Mouse (Mus musculus): ENCODE results near the gene Dapk2. TPM values are rescaled to one million over a fixed set of nuclear protein-coding genes. Genes with fewer than 3 reads are reported as not detected.

Gene Dapk2
- polyA plus RNA-seq, 1 experiment from 2014 or later: 6.9 TPM

DNA sequence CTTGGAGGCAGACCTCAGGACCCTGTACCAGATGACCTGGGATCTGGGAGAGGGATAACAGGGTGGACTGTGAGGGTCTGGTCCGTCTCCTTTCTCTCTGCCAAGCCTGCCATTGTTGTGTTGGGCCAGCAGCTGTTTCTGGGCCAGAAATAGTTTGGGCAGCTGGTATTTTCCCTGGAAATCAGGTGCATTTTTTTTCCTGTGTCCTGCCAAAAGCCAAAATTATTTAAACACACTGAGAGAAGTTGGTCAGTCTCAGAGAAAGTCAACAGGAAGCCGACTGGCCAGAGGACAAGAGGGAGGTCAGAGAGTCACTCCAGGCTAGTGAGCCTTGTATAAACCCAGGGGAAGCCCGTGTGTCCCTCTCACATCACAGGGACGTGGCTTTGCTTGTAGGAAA is 87.7 kb downstream of the Dapk2 start:
- Histone ChIP-seq H3K4me1 (no peaks in the 10 kb centered on the region), H3K36me3 (replicated peaks) (no peaks in the 10 kb centered on the region), H3K4me2 (no peak overlapping the region), H3K4me3 (replicated peaks) (no peak overlapping the region), H3K27me3 (no peaks in the 10 kb centered on the region), H3K27ac (no peak overlapping the region), H3K9ac (no peak overlapping the region), H3K9me3 (no peaks in the 10 kb centered on the region)
- no peak for ATAC-seq (ENCODE audit: low FRiP score)
- WGBS: 64% methylated on average over 4 of the region's 4 CpGs

- no peaks in the 10 kb centered on the region for H3K27me3 ChIP-seq
- H3K36me3 ChIP-seq (replicated peaks): no peaks in the 10 kb centered on the region
- no peak for ATAC-seq (ENCODE audit: low FRiP score)
- no peaks in the 10 kb centered on the region; the same call in 1 of the 2 replicates for H3K4me1 ChIP-seq
- no peak overlapping the region for H3K27ac ChIP-seq
- H3K9ac ChIP-seq: no peak overlapping the region
- 95% methylated on average over 6 of the region's 6 CpGs for WGBS
- no peak overlapping the region for H3K4me2 ChIP-seq
- H3K4me3 ChIP-seq (replicated peaks): no peak overlapping the region
- no peaks in the 10 kb centered on the region for H3K9me3 ChIP-seq
Measured at GRCm38 (mm10) chr9:66249281-66249680, 91.3 kb downstream of the Dapk2 start.

GRCm38 (mm10) chr9:66251159-66251691 is 93.2 kb downstream of the Dapk2 start:
- no peak overlapping the region for H3K9ac ChIP-seq
- 61% methylated on average over 6 of the region's 6 CpGs for WGBS
- no peaks in the 10 kb centered on the region for H3K27me3 ChIP-seq
- 0 out of 2 replicates have a peak overlapping the region, but pooled peaks have one; percentile 13 for H3K27ac ChIP-seq
- ATAC-seq (ENCODE audit: low FRiP score): no peak
- no peak overlapping the region for H3K4me3 ChIP-seq (replicated peaks)
- no peaks in the 10 kb centered on the region; the same call in 1 of the 2 replicates for H3K4me1 ChIP-seq
- no peaks in the 10 kb centered on the region for H3K9me3 ChIP-seq
- H3K4me2 ChIP-seq: no peak overlapping the region
- H3K36me3 ChIP-seq (replicated peaks): no peaks in the 10 kb centered on the region

GRCm38 (mm10) chr9:66261741-66262140 is 103.7 kb downstream of the Dapk2 start:
- Histone ChIP-seq H3K4me1 (no peaks in the 10 kb centered on the region), H3K27me3 (no peaks in the 10 kb centered on the region), H3K4me3 (replicated peaks) (no peak overlapping the region), H3K4me2 (no peak overlapping the region), H3K36me3 (replicated peaks) (no peaks in the 10 kb centered on the region), H3K27ac (no peak overlapping the region), H3K9me3 (no peaks in the 10 kb centered on the region), H3K9ac (no peak overlapping the region)
- WGBS: 74% methylated on average over 2 of the region's 2 CpGs
- ATAC-seq (ENCODE audit: low FRiP score): no peak

DNA sequence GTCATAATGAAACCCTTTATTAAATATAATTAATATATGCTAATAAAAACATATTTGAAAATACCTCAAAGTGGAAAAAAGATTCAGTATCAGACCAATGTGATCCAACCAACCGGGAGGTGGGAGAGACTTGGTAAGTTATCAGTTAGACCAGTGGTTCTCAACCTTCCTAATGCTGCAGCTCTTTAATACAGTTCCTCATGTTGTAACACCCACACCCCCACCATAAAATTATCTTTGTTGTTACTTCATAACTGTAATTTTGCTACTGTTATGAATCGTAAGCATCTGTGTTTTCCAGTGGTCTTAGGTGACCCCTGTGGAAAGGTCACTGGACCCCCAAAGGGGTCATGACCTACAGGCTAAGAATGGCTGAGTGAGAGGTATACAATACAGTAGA is 105.7 kb downstream of the Dapk2 start:
- Histone ChIP-seq H3K36me3 (replicated peaks) (no peaks in the 10 kb centered on the region), H3K4me2 (no peak overlapping the region), H3K9me3 (no peaks in the 10 kb centered on the region), H3K4me1 (no peaks in the 10 kb centered on the region), H3K4me3 (replicated peaks) (no peak overlapping the region), H3K27ac (no peak overlapping the region), H3K27me3 (no peaks in the 10 kb centered on the region), H3K9ac (no peak overlapping the region)
- no peak for ATAC-seq (ENCODE audit: low FRiP score)
- 87% methylated on average over 2 of the region's 2 CpGs for WGBS

- no peak overlapping the region for H3K4me3 ChIP-seq (replicated peaks)
- no peak overlapping the region for H3K4me2 ChIP-seq
- H3K4me1 ChIP-seq: no peaks in the 10 kb centered on the region
Measured at GRCm38 (mm10) chr9:66265645-66266044, 107.6 kb downstream of the Dapk2 start.

GRCm38 (mm10) chr9:66266237-66267170 is 108.5 kb downstream of the Dapk2 start:
- Histone ChIP-seq H3K27me3 (no peaks in the 10 kb centered on the region), H3K4me1 (peaks cover under 1% of the 10 kb centered on the region; the same call in 1 of the 2 replicates), H3K4me3 (replicated peaks) (no peak overlapping the region), H3K9ac (no peak overlapping the region), H3K9me3 (no peaks in the 10 kb centered on the region), H3K36me3 (replicated peaks) (no peaks in the 10 kb centered on the region), H3K4me2 (no peak overlapping the region), H3K27ac (0 out of 2 replicates have a peak overlapping the region, but pooled peaks have one; percentile 15)
- 72% methylated on average over 5 of the region's 5 CpGs for WGBS
- ATAC-seq (ENCODE audit: low FRiP score): no peak

More at GRCm38 (mm10) chr9:66265645-66266044, 107.6 kb downstream of the Dapk2 start:
- Histone ChIP-seq H3K27ac (0 out of 2 replicates have a peak overlapping the region, but pooled peaks have one; percentile 15), H3K9ac (no peak overlapping the region), H3K36me3 (replicated peaks) (no peaks in the 10 kb centered on the region), H3K9me3 (no peaks in the 10 kb centered on the region), H3K27me3 (no peaks in the 10 kb centered on the region)
- WGBS: 71% methylated on average over 2 of the region's 2 CpGs
- no peak for ATAC-seq (ENCODE audit: low FRiP score)

- 82% methylated on average over 4 of the region's 4 CpGs for WGBS
- H3K4me1 ChIP-seq: peaks cover 3% of the 10 kb centered on the region; the same call in 1 of the 2 replicates
Measured at GRCm38 (mm10) chr9:66268804-66269203, 110.8 kb downstream of the Dapk2 start.

DNA sequence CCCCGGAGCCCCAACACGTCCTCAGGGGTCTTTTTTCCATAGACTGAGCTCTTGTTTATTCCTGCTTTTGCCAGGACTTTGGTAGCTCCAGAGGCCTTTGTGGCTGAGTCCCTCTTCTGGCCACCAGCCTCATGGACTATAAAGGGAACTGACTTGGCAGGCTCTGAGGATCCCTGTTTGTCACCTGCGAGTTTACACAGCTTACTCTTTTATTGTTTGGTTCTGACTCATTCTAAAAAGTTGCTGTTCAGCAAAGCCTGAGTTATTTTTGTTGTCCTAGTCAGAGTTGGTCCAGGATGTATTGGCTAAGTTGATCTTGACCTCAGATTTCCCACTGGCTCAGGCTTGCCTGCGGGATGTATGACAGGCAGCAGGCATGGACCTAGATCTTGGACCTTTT is 112.0 kb downstream of the Dapk2 start:
- 81% methylated on average over 4 of the region's 4 CpGs for WGBS
- no peaks in the 10 kb centered on the region for H3K36me3 ChIP-seq (replicated peaks)
- no peak overlapping the region for H3K4me3 ChIP-seq (replicated peaks)
- ATAC-seq (ENCODE audit: low FRiP score): no peak
- peaks cover 14% of the 10 kb centered on the region for H3K4me1 ChIP-seq
- H3K4me2 ChIP-seq: no peak overlapping the region
- no peak overlapping the region for H3K9ac ChIP-seq
- H3K9me3 ChIP-seq: no peaks in the 10 kb centered on the region
- 0 out of 2 replicates have a peak overlapping the region, but pooled peaks have one; percentile 1 for H3K27ac ChIP-seq
- H3K27me3 ChIP-seq: peaks cover 2% of the 10 kb centered on the region; the same call in 1 of the 2 replicates

More at GRCm38 (mm10) chr9:66268804-66269203, 110.8 kb downstream of the Dapk2 start:
- no peaks in the 10 kb centered on the region for H3K36me3 ChIP-seq (replicated peaks)
- peaks cover 2% of the 10 kb centered on the region; the same call in 1 of the 2 replicates for H3K27me3 ChIP-seq
- H3K4me3 ChIP-seq (replicated peaks): no peak overlapping the region
- H3K4me2 ChIP-seq: no peak overlapping the region
- H3K9me3 ChIP-seq: no peaks in the 10 kb centered on the region
- ATAC-seq (ENCODE audit: low FRiP score): no peak
- H3K9ac ChIP-seq: no peak overlapping the region
- H3K27ac ChIP-seq: no peak overlapping the region

DNA sequence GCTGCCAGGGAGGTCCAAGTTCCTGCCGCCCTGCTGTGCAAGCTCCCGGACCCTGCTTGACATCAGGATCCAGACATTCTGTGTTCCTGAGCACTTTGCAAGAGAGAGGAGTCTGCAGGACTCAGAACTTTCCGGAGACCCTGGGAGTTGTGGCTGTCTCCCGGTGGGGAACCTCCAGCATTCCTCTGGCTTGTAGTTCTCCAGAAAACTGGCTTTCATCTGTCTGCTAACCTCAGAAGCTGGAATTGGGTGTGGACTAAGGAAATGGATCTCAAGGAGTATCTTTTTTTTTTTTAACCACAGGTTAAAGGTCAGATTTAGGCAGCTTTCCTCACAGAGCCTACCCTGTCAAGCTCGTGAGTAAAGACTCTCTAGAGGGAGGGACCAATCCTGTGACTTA is 113.7 kb downstream of the Dapk2 start:
- 45% methylated on average over 5 of the region's 5 CpGs for WGBS

GRCm38 (mm10) chr9:66273632-66274031 is 115.6 kb downstream of the Dapk2 start:
- H3K9me3 ChIP-seq: no peaks in the 10 kb centered on the region
- no peak for ATAC-seq (ENCODE audit: low FRiP score)
- WGBS: 62% methylated on average over 1 of the region's 1 CpGs
- H3K4me2 ChIP-seq: no peak overlapping the region
- H3K36me3 ChIP-seq (replicated peaks): no peaks in the 10 kb centered on the region
- peaks cover 2% of the 10 kb centered on the region; the same call in 1 of the 2 replicates for H3K27me3 ChIP-seq
- peaks cover 36% of the 10 kb centered on the region for H3K4me1 ChIP-seq
- no peak overlapping the region for H3K9ac ChIP-seq
- peak overlapping the region; percentile 38; the same call in 1 of the 2 replicates for H3K27ac ChIP-seq
- H3K4me3 ChIP-seq (replicated peaks): no peak overlapping the region

More for the DNA sequence above, 113.7 kb downstream of the Dapk2 start:
- Histone ChIP-seq H3K4me1 (peaks cover 30% of the 10 kb centered on the region), H3K9ac (no peak overlapping the region), H3K27ac (no peak overlapping the region), H3K4me2 (no peak overlapping the region), H3K9me3 (no peaks in the 10 kb centered on the region), H3K36me3 (replicated peaks) (no peaks in the 10 kb centered on the region), H3K27me3 (peaks cover 2% of the 10 kb centered on the region; the same call in 1 of the 2 replicates), H3K4me3 (replicated peaks) (no peak overlapping the region)
- no peak for ATAC-seq (ENCODE audit: low FRiP score)

- peaks cover 36% of the 10 kb centered on the region for H3K4me1 ChIP-seq
- no peak overlapping the region for H3K9ac ChIP-seq
- peak overlapping the region; percentile 46 for H3K4me2 ChIP-seq
- H3K36me3 ChIP-seq (replicated peaks): no peaks in the 10 kb centered on the region
- peak; percentile 30; the same call in 1 of the 2 replicates for ATAC-seq (ENCODE audit: low FRiP score)
- 15% methylated on average over 3 of the region's 3 CpGs for WGBS
- H3K27me3 ChIP-seq: peaks cover 2% of the 10 kb centered on the region; the same call in 1 of the 2 replicates
- H3K4me3 ChIP-seq (replicated peaks): no peak overlapping the region
- peak overlapping the region; percentile 86 for H3K27ac ChIP-seq
- H3K9me3 ChIP-seq: no peaks in the 10 kb centered on the region
Measured at GRCm38 (mm10) chr9:66274657-66275056, 116.6 kb downstream of the Dapk2 start.

Measured in forebrain, embryonic 12.5 days (tissue).